Mouse (Mus musculus) kidney, embryonic 14.5 days (tissue): ENCODE measurements at regions not wholly inside any gene's neighbourhood (a gene's known extent, or its start where the extent isn't known, plus 50 kb on each side); places are given as distances from the start of the nearest gene placed in this dataset.

Experiments
- ATAC-seq: fragments of 200-750 bp; cut with Nextera tagmentation; 2 replicates; pipeline ENCODE4 v1.8.0; 2017; ENCODE audit warnings: moderate number of reproducible peaks, mild to moderate bottlenecking, moderate TSS enrichment, moderate library complexity; ENCODE audit not compliant: low FRiP score, low TSS enrichment
- H3K27ac ChIP-seq: fragments of 300-500 bp; sonication (generic); 2 replicates; pipeline ENCODE4 v1.5.1; 2014; ENCODE audit warnings: low read depth, mild to moderate bottlenecking, low read length, moderate library complexity, mixed read lengths
- H3K27me3 ChIP-seq: fragments of 300-500 bp; sonication (generic); 2 replicates; pipeline ENCODE4 v1.6.1; 2014; ENCODE audit warnings: mild to moderate bottlenecking, low read length; ENCODE audit not compliant: control insufficient read depth, insufficient read depth
- H3K36me3 ChIP-seq: fragments of 300-500 bp; sonication (generic); 2 replicates; pipeline ENCODE4 v1.6.1; 2014; ENCODE audit warnings: low read length, mixed read lengths; ENCODE audit not compliant: control insufficient read depth, insufficient read depth
- H3K4me1 ChIP-seq: fragments of 300-500 bp; sonication (generic); 2 replicates; pipeline ENCODE4 v1.6.1; 2014; ENCODE audit warnings: low read length, mixed read lengths; ENCODE audit not compliant: control insufficient read depth, insufficient read depth
- H3K4me2 ChIP-seq: fragments of 300-500 bp; sonication (generic); replicated peaks from 2 replicates; pipeline ENCODE4 v1.6.1; 2014; ENCODE audit warnings: low read depth, mild to moderate bottlenecking, low read length
- H3K4me3 ChIP-seq: fragments of 300-500 bp; sonication (generic); 2 replicates; pipeline ENCODE4 v1.5.1; 2014; ENCODE audit warnings: mild to moderate bottlenecking, low read length
- H3K9ac ChIP-seq: fragments of 300-500 bp; sonication (generic); 2 replicates; pipeline ENCODE4 v1.6.1; 2014; ENCODE audit warnings: low read depth, mild to moderate bottlenecking, low read length, moderate library complexity
- H3K9me3 ChIP-seq: fragments of 300-500 bp; sonication (generic); 2 replicates; pipeline ENCODE4 v1.6.1; 2016; ENCODE audit warnings: low read length; ENCODE audit not compliant: control insufficient read depth
- WGBS: fragments of 180-500 bp; shearing (Covaris S2); extraction: QIAGEN DNeasy Blood & Tissue Kit; methylation state at CpG from one replicate; pipeline ENCODE4 v1.1.7; 2014; 5-methylcytosine and 5-hydroxymethylcytosine counted together

- Histone ChIP-seq H3K9me3 (no peaks in the 10 kb centered on the region), H3K36me3 (no peaks in the 10 kb centered on the region), H3K9ac (no peak overlapping the region), H3K27me3 (no peaks in the 10 kb centered on the region), H3K27ac (no peak overlapping the region), H3K4me3 (no peak overlapping the region), H3K4me2 (no peak overlapping the region), H3K4me1 (no peaks in the 10 kb centered on the region)
- ATAC-seq = no peak
- 62% methylated on average over 4 of the region's 4 CpGs for WGBS
Measured at GRCm38 (mm10) chr5:133078390-133078789, 535.2 kb upstream of the Auts2 start.

- WGBS = 62% methylated on average over 2 of the region's 2 CpGs
- no peaks in the 10 kb centered on the region for H3K36me3 ChIP-seq
- no peak overlapping the region for H3K4me2 ChIP-seq
- no peak overlapping the region for H3K27ac ChIP-seq
- H3K4me3 ChIP-seq = no peak overlapping the region
- no peak for ATAC-seq
- no peaks in the 10 kb centered on the region for H3K9me3 ChIP-seq
- H3K9ac ChIP-seq = no peak overlapping the region
- no peaks in the 10 kb centered on the region for H3K27me3 ChIP-seq
- H3K4me1 ChIP-seq = no peaks in the 10 kb centered on the region
Measured at GRCm38 (mm10) chr5:133073317-133073716, 530.2 kb upstream of the Auts2 start.

- H3K27ac ChIP-seq = no peak overlapping the region
- ATAC-seq = no peak
Measured at GRCm38 (mm10) chr5:133070141-133070540, 527.0 kb upstream of the Auts2 start.

GRCm38 (mm10) chr5:133062481-133062880 lies 519.3 kb upstream of the Auts2 start:
- Histone ChIP-seq H3K4me2 (no peak overlapping the region), H3K36me3 (no peaks in the 10 kb centered on the region), H3K9ac (no peak overlapping the region), H3K27ac (no peak overlapping the region), H3K4me3 (no peak overlapping the region), H3K27me3 (no peaks in the 10 kb centered on the region), H3K9me3 (no peaks in the 10 kb centered on the region), H3K4me1 (no peaks in the 10 kb centered on the region)
- no peak for ATAC-seq
- 81% methylated on average over 3 of the region's 3 CpGs for WGBS

More at GRCm38 (mm10) chr5:133070141-133070540, 527.0 kb upstream of the Auts2 start:
- no peaks in the 10 kb centered on the region for H3K36me3 ChIP-seq
- no peaks in the 10 kb centered on the region for H3K9me3 ChIP-seq
- no peak overlapping the region for H3K9ac ChIP-seq
- H3K4me1 ChIP-seq = no peaks in the 10 kb centered on the region
- no peak overlapping the region for H3K4me3 ChIP-seq
- no peak overlapping the region for H3K4me2 ChIP-seq
- no peaks in the 10 kb centered on the region for H3K27me3 ChIP-seq

GRCm38 (mm10) chr5:133047456-133047855 lies 504.3 kb upstream of the Auts2 start:
- Histone ChIP-seq H3K4me3 (no peak overlapping the region), H3K4me1 (no peaks in the 10 kb centered on the region), H3K27ac (no peak overlapping the region), H3K4me2 (no peak overlapping the region), H3K9ac (no peak overlapping the region), H3K27me3 (no peaks in the 10 kb centered on the region), H3K36me3 (no peaks in the 10 kb centered on the region), H3K9me3 (no peaks in the 10 kb centered on the region)
- WGBS = 92% methylated on average over 4 of the region's 4 CpGs
- no peak for ATAC-seq

- H3K9me3 ChIP-seq = no peaks in the 10 kb centered on the region
- WGBS = 81% methylated on average over 9 of the region's 9 CpGs
- no peak for ATAC-seq
Measured at GRCm38 (mm10) chr5:133045637-133046036, 502.5 kb upstream of the Auts2 start.

GRCm38 (mm10) chr5:133027590-133027989 lies 484.4 kb upstream of the Auts2 start:
- H3K27ac ChIP-seq = no peak overlapping the region
- WGBS = 92% methylated on average over 4 of the region's 4 CpGs
- no peaks in the 10 kb centered on the region for H3K27me3 ChIP-seq
- peaks cover 4% of the 10 kb centered on the region; the same call in 1 of the 2 replicates for H3K9me3 ChIP-seq
- ATAC-seq = no peak
- no peaks in the 10 kb centered on the region for H3K4me1 ChIP-seq
- H3K4me3 ChIP-seq = no peak overlapping the region
- H3K36me3 ChIP-seq = no peaks in the 10 kb centered on the region
- H3K9ac ChIP-seq = no peak overlapping the region
- H3K4me2 ChIP-seq = no peak overlapping the region

More at GRCm38 (mm10) chr5:133045637-133046036, 502.5 kb upstream of the Auts2 start:
- no peak overlapping the region for H3K9ac ChIP-seq
- H3K36me3 ChIP-seq = no peaks in the 10 kb centered on the region
- H3K4me2 ChIP-seq = no peak overlapping the region
- H3K4me3 ChIP-seq = no peak overlapping the region
- H3K27ac ChIP-seq = no peak overlapping the region
- no peaks in the 10 kb centered on the region for H3K4me1 ChIP-seq
- H3K27me3 ChIP-seq = no peaks in the 10 kb centered on the region

- Histone ChIP-seq H3K4me2 (no peak overlapping the region), H3K36me3 (no peaks in the 10 kb centered on the region), H3K4me1 (no peaks in the 10 kb centered on the region), H3K9ac (no peak overlapping the region), H3K27ac (no peak overlapping the region), H3K27me3 (no peaks in the 10 kb centered on the region), H3K4me3 (no peak overlapping the region), H3K9me3 (peaks cover 4% of the 10 kb centered on the region; the same call in 1 of the 2 replicates)
- ATAC-seq = no peak
- WGBS = 76% methylated on average over 4 of the region's 4 CpGs
Measured at GRCm38 (mm10) chr5:133025121-133025520, 482.0 kb upstream of the Auts2 start.

GRCm38 (mm10) chr5:133020821-133021220 lies 477.7 kb upstream of the Auts2 start:
- Histone ChIP-seq H3K27me3 (no peaks in the 10 kb centered on the region), H3K4me3 (no peak overlapping the region), H3K27ac (no peak overlapping the region), H3K9ac (no peak overlapping the region), H3K9me3 (no peaks in the 10 kb centered on the region), H3K36me3 (no peaks in the 10 kb centered on the region), H3K4me1 (no peaks in the 10 kb centered on the region), H3K4me2 (no peak overlapping the region)
- ATAC-seq = no peak

- no peak overlapping the region for H3K27ac ChIP-seq
- H3K4me2 ChIP-seq = no peak overlapping the region
- no peaks in the 10 kb centered on the region for H3K27me3 ChIP-seq
- no peak overlapping the region for H3K9ac ChIP-seq
- H3K4me3 ChIP-seq = no peak overlapping the region
- H3K9me3 ChIP-seq = no peaks in the 10 kb centered on the region
- no peaks in the 10 kb centered on the region for H3K4me1 ChIP-seq
- WGBS = 61% methylated on average over 1 of the region's 1 CpGs
- ATAC-seq = no peak
- H3K36me3 ChIP-seq = no peaks in the 10 kb centered on the region
Measured at GRCm38 (mm10) chr5:133020116-133020515, 477.0 kb upstream of the Auts2 start.
